Mouse (Mus musculus): ENCODE results near the gene Gdf9.
"Not testable (repeated sequence)": the region's sequence is repeated elsewhere in the genome, so short reads cannot be mapped to it uniquely, and the experiment has no call there.

The Gdf9 gene

GRCm38 (mm10) chr11:53430670-53431346 is at the start of gene Gdf9, which contains the start of gene Uqcrq:
Gdf9 (plus strand) TSS chr11:53431023.
Uqcrq (minus strand) TSS chr11:53430831.
- peak; percentile 98 to 100 for DNase-seq (ENCODE audit: low spot score in 2 of 2)

GRCm38 (mm10) chr11:53383758-53384428 is 46.9 kb upstream of the Gdf9 start:
- no peak for DNase-seq (ENCODE audit: low spot score in 2 of 2)

- DNase-seq (ENCODE audit: low spot score in 2 of 2), result no peak
Measured at GRCm38 (mm10) chr11:53393856-53394255, 37.0 kb upstream of the Gdf9 start.

- DNase-seq (ENCODE audit: low spot score in 2 of 2), result no peak
Measured at GRCm38 (mm10) chr11:53403638-53404037, 27.2 kb upstream of the Gdf9 start.

GRCm38 (mm10) chr11:53411738-53412137 is 19.1 kb upstream of the Gdf9 start:
- DNase-seq (ENCODE audit: low spot score in 2 of 2), result peak in 1 of 2 experiments; percentile 34

GRCm38 (mm10) chr11:53413871-53414270 is 17.0 kb upstream of the Gdf9 start:
- no peak for DNase-seq (ENCODE audit: low spot score in 2 of 2)

- DNase-seq (ENCODE audit: low spot score in 2 of 2), result no peak
Measured at GRCm38 (mm10) chr11:53418048-53418447, 12.8 kb upstream of the Gdf9 start.

GRCm38 (mm10) chr11:53423036-53423435 is 7.8 kb upstream of the Gdf9 start, which contains the start of gene Leap2:
Leap2 (minus strand) TSS chr11:53423170.
- no peak for DNase-seq (ENCODE audit: low spot score in 2 of 2)

GRCm38 (mm10) chr11:53424826-53425225 is 6.0 kb upstream of the Gdf9 start:
- no peak for DNase-seq (ENCODE audit: low spot score in 2 of 2)

GRCm38 (mm10) chr11:53425251-53425650 is 5.6 kb upstream of the Gdf9 start:
- DNase-seq (ENCODE audit: low spot score in 2 of 2), result peak in 1 of 2 experiments; percentile 44

- DNase-seq (ENCODE audit: low spot score in 2 of 2), result no peak
Measured at GRCm38 (mm10) chr11:53425711-53426255, 5.0 kb upstream of the Gdf9 start.

- not testable (repeated sequence) for DNase-seq (ENCODE audit: low spot score in 2 of 2)
Measured at GRCm38 (mm10) chr11:53426914-53427313, 3.9 kb upstream of the Gdf9 start.

- DNase-seq (ENCODE audit: low spot score in 2 of 2), result no peak
Measured at GRCm38 (mm10) chr11:53427993-53428715, 2.7 kb upstream of the Gdf9 start.

- DNase-seq (ENCODE audit: low spot score in 2 of 2), result no peak
Measured at GRCm38 (mm10) chr11:53428716-53429057, 2.1 kb upstream of the Gdf9 start.

- no peak for DNase-seq (ENCODE audit: low spot score in 2 of 2)
Measured at GRCm38 (mm10) chr11:53429182-53429581, 1.6 kb upstream of the Gdf9 start.

- DNase-seq (ENCODE audit: low spot score in 2 of 2), result no peak
Measured at GRCm38 (mm10) chr11:53430300-53430669, 538 bp upstream of the Gdf9 start.

- DNase-seq (ENCODE audit: low spot score in 2 of 2), result no peak
Measured at GRCm38 (mm10) chr11:53431347-53432056, 679 bp downstream of the Gdf9 start.

GRCm38 (mm10) chr11:53433057-53433456 is 2.2 kb downstream of the Gdf9 start:
- DNase-seq (ENCODE audit: low spot score in 2 of 2), result no peak

- DNase-seq (ENCODE audit: low spot score in 2 of 2), result no peak
Measured at GRCm38 (mm10) chr11:53435504-53435903, 4.7 kb downstream of the Gdf9 start.

- no peak for DNase-seq (ENCODE audit: low spot score in 2 of 2)
Measured at GRCm38 (mm10) chr11:53436338-53436737, 5.5 kb downstream of the Gdf9 start.

GRCm38 (mm10) chr11:53441921-53442320 is 11.1 kb downstream of the Gdf9 start:
- DNase-seq (ENCODE audit: low spot score in 2 of 2), result no peak

GRCm38 (mm10) chr11:53443861-53444260 is 13.0 kb downstream of the Gdf9 start:
- DNase-seq (ENCODE audit: low spot score in 2 of 2), result no peak

All from right cerebral cortex, adult 2 months (tissue).